Mouse (Mus musculus): ENCODE measurements around the gene Prpf19.

DNA sequence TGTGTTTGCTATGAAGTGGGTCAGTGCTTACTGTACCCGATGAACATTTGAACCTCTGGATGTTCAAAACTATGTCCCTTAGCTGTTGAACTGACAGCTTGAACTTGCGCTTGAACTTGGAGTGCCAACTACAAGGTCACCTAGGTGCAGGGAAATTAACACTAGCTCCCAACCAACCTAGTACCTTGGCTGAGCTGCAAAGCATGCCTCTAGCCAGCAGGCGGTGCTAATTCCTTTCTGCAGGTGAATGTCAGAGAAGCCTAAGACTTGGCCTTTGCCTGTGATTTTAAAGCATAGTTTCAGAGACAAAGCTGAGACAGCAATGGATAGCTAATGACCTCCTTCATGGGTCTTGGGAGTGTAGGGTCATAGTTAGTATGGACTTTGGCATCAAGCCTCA is 12.9 kb downstream of the Prpf19 start:
- peak; percentile 87 for TF ChIP-seq CTCF (IDR thresholded peaks at IDR 0.05; ENCODE audit: insufficient read depth, low read length)
- TF ChIP-seq POLR2A (IDR thresholded peaks at IDR 0.05; ENCODE audit: borderline replicate concordance, extremely low read depth, low read depth, low read length), result no peak
